Mouse (Mus musculus) 3T3-L1 (cell line): ENCODE results near the gene Abi2.
"Not testable (repeated sequence)": the region's sequence is repeated elsewhere in the genome, so short reads cannot be mapped to it uniquely, and the experiment has no call there.

Source experiments
- DNase-seq: peaks from one replicate; pipeline ENCODE4 v3.0.0-alpha.2; 2015; ENCODE audit warnings: low read depth, low spot score

Abi2 gene

GRCm38 (mm10) chr1:60409168-60409828, at the start of gene Abi2:
TSS of gene Abi2 (plus strand) at chr1:60409619.
- peak; percentile 78 for DNase-seq

- peak; percentile 53 for DNase-seq
Measured at GRCm38 (mm10) chr1:60361626-60362025, 47.8 kb upstream of the Abi2 start.

- no peak for DNase-seq
Measured at GRCm38 (mm10) chr1:60376556-60376955, 32.9 kb upstream of the Abi2 start.

- DNase-seq = no peak
Measured at GRCm38 (mm10) chr1:60381910-60382309, 27.5 kb upstream of the Abi2 start.

DNA sequence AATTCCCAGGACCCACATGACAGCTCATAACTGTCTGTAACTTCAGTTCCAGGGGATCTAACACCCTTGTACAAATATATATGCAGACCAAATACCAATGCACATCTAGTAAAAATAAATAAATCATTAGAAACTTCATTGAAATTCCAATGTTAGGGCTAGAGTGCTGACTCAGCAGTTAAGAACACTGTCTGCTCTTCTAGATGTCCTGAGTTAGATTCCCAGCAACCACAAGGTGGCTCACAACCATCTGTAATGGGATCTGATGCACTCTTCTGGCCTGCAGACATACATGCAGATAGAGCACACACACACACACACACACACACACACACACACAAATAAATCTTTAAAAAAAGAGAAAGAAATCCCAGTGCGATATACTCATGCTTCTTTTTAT, 4.6 kb upstream of the Abi2 start:
- DNase-seq = peak; percentile 70

- DNase-seq = no peak
Measured at GRCm38 (mm10) chr1:60408501-60409167, 785 bp upstream of the Abi2 start.

DNA sequence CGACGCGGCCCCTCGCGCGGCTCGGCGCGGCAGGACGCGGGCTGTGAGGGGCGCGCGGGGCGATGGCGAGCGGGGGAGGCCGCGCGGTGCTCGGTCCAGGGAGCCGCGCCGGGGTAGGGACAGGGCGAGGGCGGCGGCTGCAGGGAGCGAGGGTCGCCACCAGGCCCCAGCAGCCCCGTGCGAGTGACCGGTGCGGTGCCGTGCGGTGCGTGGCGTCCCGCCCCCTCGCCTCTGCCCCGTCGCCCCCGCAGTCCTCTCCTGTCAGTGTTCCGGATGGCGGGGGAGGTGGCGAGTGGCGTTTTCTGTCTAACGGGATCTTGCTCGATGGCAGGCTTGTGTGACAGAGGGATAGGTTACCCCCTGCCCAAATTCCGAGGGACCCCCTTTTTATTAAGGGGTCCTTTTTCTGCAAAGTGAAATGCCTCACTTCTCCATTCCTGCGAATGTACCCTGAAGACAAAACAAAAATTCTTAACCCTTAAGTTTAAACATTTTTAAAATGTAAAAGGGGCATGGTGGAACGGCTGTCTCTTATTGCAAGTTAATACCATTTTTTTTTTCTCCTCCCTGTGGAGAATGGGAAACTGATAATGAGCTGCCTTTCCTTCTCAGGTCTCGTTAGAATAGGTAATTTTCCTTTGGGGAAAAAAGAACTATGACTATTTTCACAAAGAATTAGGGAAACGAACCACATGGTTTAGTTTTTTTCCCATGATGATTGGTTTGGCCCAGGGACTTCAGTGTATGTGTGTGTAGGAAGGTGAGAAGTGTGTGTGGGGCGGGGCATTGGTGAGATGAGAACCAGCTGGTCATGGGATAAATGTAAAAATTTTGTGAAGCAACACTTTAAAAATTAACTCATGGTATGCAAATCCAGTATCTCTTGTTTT, 754 bp downstream of the Abi2 start:
- peak; percentile 64 for DNase-seq

GRCm38 (mm10) chr1:60416724-60417123, 7.3 kb downstream of the Abi2 start:
- DNase-seq = peak; percentile 50

- DNase-seq = peak; percentile 38
Measured at GRCm38 (mm10) chr1:60423882-60424281, 14.5 kb downstream of the Abi2 start.

DNA sequence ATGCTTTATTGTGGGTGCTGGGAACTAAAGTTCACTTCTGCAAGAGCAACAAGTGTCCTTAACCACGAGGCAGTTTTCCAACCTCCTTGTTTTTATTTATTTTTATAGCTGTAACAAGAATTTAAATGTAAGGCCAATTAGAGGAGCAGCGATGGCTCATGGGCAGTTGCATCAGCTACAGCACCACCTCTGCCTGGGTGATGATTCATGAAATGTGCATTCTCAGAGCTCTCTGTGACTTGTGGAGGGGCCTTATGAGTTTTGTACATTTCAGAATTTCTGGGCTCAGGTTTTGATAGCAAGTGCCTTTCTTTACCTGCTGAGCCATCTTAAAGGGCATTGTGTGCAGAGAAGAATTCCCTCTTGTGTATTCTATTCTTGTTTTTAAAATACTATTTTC, 18.9 kb downstream of the Abi2 start:
- DNase-seq = peak; percentile 68

DNA sequence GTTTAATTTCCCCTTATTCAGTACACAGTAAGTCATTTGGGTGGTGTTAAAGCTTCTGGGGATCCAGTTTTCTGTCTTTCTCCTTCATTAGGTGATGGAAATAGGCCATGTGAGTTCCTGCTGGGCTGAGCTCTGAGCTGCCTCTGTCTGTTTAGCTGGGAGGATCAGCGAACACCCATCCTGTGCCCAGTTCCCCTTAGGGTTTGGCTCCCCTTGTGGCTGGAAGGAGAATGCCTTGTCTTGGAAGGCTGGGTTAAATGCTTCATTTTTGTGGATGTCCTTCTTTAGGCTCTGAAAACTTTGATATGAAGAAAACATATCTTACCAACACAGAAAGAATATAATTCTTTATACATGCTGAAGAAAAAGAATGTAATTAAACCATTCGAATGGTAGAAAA, 19.5 kb downstream of the Abi2 start:
- peak; percentile 57 for DNase-seq

GRCm38 (mm10) chr1:60431531-60431930, 22.1 kb downstream of the Abi2 start:
- DNase-seq = no peak

GRCm38 (mm10) chr1:60432497-60432896, 23.1 kb downstream of the Abi2 start:
- no peak for DNase-seq

- DNase-seq = not testable (repeated sequence)
Measured at GRCm38 (mm10) chr1:60441438-60441837, 32.0 kb downstream of the Abi2 start.

GRCm38 (mm10) chr1:60447067-60447466, 37.6 kb downstream of the Abi2 start:
- no peak for DNase-seq

- no peak for DNase-seq
Measured at GRCm38 (mm10) chr1:60449896-60450295, 40.5 kb downstream of the Abi2 start.

DNA sequence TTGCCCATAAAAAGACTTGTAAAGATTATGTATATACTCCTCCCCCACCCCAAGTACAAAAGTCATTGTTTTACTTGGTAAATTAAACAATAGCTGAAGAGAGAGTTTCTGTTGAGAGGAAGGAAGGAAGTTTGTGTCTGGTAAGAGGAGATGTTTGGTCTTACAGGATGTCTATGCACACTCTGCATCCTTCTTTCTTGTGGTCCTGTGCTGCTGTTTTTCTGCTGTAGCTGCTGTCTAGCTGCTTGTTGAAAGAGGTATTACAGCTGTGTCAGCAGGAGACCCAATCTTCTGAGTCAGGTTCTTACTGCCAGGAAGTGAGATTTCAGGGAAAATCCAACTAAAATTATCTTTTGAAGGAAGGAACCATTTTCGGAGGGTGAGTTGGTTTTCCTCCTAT, 51.2 kb downstream of the Abi2 start:
- no peak for DNase-seq

GRCm38 (mm10) chr1:60469491-60469890, 60.1 kb downstream of the Abi2 start:
- DNase-seq = no peak

DNA sequence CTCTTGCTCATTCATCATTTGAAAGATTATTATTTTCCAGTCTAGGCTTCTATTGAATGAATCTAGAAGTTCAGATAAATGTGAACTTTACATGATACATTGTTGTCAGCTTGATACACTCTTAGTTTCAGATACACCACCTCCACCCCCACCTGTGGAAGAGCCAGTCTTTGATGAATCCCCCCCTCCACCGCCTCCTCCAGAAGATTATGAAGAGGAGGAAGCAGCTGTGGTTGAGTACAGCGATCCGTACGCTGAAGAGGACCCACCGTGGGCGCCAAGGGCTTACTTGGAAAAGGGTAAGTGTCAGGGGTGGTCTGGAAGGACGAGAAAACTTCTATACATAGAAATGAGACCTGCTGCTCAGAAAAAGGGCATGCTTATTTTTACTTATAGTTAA, 61.1 kb downstream of the Abi2 start:
- no peak for DNase-seq

DNA sequence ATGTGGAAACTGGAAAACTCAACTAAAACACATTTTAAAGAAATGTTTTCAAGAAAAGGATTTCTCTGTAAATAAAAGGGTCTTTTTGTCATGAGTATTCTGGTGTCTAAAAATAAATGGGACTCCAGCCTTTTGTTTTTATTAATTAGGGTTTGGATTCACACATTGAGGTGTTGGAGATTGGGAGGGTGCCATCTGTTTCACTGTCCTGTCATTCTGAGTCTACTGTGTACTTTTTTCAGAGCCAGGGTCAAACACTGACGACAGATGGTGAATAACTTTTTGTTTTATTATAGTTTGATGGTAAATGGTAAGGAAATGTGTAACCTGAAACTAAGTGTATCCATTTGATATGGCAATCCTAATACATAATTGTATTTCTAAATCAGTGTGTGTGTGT, 72.1 kb downstream of the Abi2 start:
- no peak for DNase-seq

DNA sequence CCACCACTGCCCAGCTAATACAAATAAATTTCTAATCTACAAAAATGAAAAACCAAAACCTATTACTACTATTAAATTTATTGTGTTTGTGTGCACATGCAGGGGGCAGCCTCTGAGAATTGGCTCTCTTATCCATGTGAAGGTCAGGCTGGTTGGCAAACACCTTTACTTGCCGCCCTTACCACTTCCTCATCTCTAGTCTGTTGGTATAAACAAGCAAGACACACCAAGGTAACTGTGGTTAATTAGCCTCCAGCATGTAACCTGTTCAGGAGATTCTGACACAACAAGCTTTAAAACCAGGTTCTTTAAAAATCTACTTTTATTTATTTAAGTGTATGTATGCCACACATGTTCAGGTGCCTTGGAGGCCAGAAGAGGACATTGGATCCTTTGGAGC, 73.5 kb downstream of the Abi2 start:
- DNase-seq = no peak

GRCm38 (mm10) chr1:60485649-60486048, 76.2 kb downstream of the Abi2 start:
- peak; percentile 56 for DNase-seq
